Mouse (Mus musculus): Measurements from ENCODE around the gene Cela3a. TPM values are rescaled to one million over a fixed set of nuclear protein-coding genes. Genes with fewer than 3 reads are reported as not detected.
"Not testable (repeated sequence)": the region's sequence is repeated elsewhere in the genome, so short reads cannot be mapped to it uniquely, and the experiment has no call there.

Gene Cela3a
- polyA plus RNA-seq, 1 experiment from 2014 or later = not detected

DNA sequence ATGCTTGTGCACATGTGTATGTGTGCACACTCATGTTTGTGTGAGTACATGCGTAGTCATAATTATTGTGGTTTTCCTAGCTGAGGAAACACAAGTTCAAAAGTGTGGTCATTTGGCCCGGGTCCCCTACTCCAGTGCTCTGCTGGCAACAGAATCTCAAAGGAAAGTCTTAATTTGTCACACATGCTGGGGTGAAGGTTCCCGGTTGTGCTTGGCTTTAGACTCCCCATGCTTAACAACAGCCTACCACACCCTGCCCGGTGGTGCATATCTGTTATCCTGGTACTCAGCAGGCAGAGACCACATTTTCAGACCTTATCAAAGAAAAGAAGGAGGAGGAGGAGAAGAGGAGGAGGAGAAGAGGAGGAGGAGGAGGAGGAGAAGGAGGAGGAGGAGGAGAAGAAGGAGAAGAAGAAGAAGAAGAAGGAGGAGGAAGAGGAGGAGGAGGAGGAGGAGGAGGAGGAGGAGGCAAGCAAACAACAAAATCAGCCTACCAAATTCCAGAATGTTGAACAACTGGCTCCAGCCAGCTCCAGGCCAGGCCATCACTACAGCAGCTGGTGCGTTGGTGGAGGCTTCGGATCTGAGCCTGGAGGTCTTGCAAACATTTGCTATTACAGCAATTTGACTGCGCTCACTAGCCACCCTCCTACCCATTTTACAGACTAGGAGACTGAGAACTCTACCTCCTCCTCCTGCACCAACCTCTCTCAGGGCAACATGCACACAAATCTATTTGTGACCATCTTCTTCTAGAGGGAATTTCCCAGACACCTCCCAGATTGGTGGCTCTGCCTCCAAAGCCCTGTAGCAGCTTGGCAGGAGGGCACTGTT lies 38.0 kb upstream of the Cela3a start:
- Histone ChIP-seq H3K4me3 (no peak overlapping the region), H3K27ac (replicated peaks) (no peak overlapping the region), H3K9me3 (no peaks in the 10 kb centered on the region), H3K9ac (no peak overlapping the region), H3K4me2 (0 out of 2 replicates have a peak overlapping the region, but pooled peaks have one; percentile 4), H3K36me3 (no peaks in the 10 kb centered on the region), H3K4me1 (replicated peaks) (peaks cover 16% of the 10 kb centered on the region), H3K27me3 (no peaks in the 10 kb centered on the region)
- no peak for ATAC-seq (ENCODE audit: low FRiP score, low read depth)
- 66% methylated on average over 7 of the region's 7 CpGs for WGBS

DNA sequence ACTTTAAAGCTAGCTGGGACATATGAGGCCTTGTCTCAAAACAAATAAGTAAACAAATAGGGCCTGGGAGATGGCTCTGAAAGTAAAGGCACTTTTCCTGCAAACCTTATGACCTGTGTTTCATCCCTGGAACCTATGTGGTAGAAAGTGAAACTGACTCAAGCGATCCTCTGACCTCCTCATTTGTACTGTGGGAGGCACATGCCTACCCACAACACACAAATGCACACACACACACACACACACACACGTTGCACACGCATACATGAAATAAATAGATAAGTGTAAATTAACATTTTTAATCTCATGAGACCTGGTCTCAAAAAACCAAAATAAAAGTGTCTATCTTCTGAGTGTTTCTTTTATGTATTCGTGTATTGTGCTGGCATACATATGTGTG lies 36.3 kb upstream of the Cela3a start:
- 87% methylated on average over 4 of the region's 4 CpGs for WGBS
- H3K9me3 ChIP-seq = no peaks in the 10 kb centered on the region
- no peak overlapping the region for H3K4me3 ChIP-seq

GRCm38 (mm10) chr4:137443625-137444024 lies 34.0 kb upstream of the Cela3a start:
- Histone ChIP-seq H3K36me3 (no peaks in the 10 kb centered on the region), H3K27ac (replicated peaks) (no peak overlapping the region), H3K4me3 (0 out of 2 replicates have a peak overlapping the region, but pooled peaks have one; percentile 16), H3K4me2 (peak overlapping the region; percentile 40), H3K9ac (no peak overlapping the region), H3K9me3 (no peaks in the 10 kb centered on the region), H3K27me3 (no peaks in the 10 kb centered on the region), H3K4me1 (replicated peaks) (peaks cover 13% of the 10 kb centered on the region)
- 29% methylated on average over 5 of the region's 5 CpGs for WGBS
- ATAC-seq (ENCODE audit: low FRiP score, low read depth) = no peak

More for the DNA sequence above, 36.3 kb upstream of the Cela3a start:
- H3K36me3 ChIP-seq = no peaks in the 10 kb centered on the region
- H3K4me2 ChIP-seq = no peak overlapping the region
- no peak overlapping the region for H3K9ac ChIP-seq
- peaks cover 16% of the 10 kb centered on the region for H3K4me1 ChIP-seq (replicated peaks)
- ATAC-seq (ENCODE audit: low FRiP score, low read depth) = no peak
- no peak overlapping the region for H3K27ac ChIP-seq (replicated peaks)
- H3K27me3 ChIP-seq = no peaks in the 10 kb centered on the region

DNA sequence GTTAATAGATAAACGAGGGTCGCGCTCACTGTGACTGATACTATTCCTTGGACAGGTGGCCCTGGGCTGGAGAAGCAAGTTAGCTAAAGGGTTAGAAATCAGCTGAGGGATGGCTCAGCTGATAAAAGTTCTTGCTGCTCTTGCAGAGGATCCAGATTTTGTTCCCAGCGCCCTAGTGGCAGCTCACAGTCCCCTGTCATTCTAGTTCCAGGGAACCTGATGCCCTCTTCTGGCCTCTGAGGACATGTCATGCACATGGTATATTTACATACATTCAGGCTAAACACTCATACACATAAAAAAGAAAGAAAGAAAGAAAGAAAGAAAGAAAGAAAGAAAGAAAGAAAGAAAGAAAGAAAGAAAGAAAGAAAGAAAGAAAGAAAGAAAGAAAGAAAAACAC lies 31.7 kb upstream of the Cela3a start:
- H3K27ac ChIP-seq (replicated peaks) = no peak overlapping the region
- H3K9me3 ChIP-seq = no peaks in the 10 kb centered on the region
- peaks cover 3% of the 10 kb centered on the region; the same call in 1 of the 2 replicates for H3K4me1 ChIP-seq (replicated peaks)
- WGBS = 84% methylated on average over 4 of the region's 4 CpGs
- H3K4me3 ChIP-seq = no peak overlapping the region
- no peaks in the 10 kb centered on the region for H3K27me3 ChIP-seq
- H3K4me2 ChIP-seq = no peak overlapping the region
- ATAC-seq (ENCODE audit: low FRiP score, low read depth) = no peak
- no peak overlapping the region for H3K9ac ChIP-seq
- no peaks in the 10 kb centered on the region for H3K36me3 ChIP-seq

GRCm38 (mm10) chr4:137438842-137439241 lies 29.3 kb upstream of the Cela3a start:
- no peak overlapping the region for H3K4me2 ChIP-seq
- H3K27ac ChIP-seq (replicated peaks) = no peak overlapping the region
- WGBS = 94% methylated on average over 8 of the region's 8 CpGs

DNA sequence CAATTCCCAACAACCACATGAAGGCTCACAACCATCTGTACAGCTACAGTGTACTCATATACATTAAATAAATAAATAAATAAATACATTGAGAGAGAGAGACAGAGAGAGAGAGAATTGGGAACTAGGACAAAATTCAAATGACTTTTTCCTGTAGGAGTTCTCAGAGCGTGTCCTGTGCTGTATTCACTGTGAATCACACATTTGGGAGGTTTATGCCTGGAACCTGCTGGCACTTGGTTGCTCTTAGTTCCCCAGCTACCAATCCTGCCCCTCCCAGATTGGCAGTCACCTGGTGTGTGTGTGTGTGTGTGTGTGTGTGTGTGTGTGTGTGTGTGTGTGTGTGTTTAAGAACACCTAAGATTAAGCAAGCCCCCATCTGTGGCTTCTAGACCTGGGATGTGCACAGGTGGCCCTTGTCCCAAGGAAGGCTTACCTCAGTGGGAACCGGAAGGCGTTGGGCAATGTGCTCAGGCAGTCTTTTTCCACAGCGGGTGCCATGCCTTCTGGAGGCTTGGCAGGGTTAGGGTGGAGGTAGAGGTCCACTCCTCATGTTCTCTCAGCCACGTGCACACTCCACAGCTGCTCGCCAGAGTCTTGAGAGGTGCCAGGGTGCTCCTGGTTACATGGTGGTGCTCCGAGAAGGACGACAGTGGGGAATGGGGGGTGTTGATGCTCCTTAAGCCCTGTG lies 27.5 kb upstream of the Cela3a start:
- Histone ChIP-seq H3K27me3 (no peaks in the 10 kb centered on the region), H3K4me3 (no peak overlapping the region), H3K4me2 (no peak overlapping the region), H3K36me3 (no peaks in the 10 kb centered on the region), H3K9ac (no peak overlapping the region), H3K27ac (replicated peaks) (no peak overlapping the region), H3K4me1 (replicated peaks) (no peaks in the 10 kb centered on the region), H3K9me3 (no peaks in the 10 kb centered on the region)
- no peak for ATAC-seq (ENCODE audit: low FRiP score, low read depth)
- WGBS = 91% methylated on average over 8 of the region's 8 CpGs

More at GRCm38 (mm10) chr4:137438842-137439241, 29.3 kb upstream of the Cela3a start:
- Histone ChIP-seq H3K36me3 (no peaks in the 10 kb centered on the region), H3K9ac (no peak overlapping the region), H3K4me1 (replicated peaks) (peaks cover 2% of the 10 kb centered on the region; the same call in 1 of the 2 replicates), H3K27me3 (no peaks in the 10 kb centered on the region), H3K9me3 (no peaks in the 10 kb centered on the region), H3K4me3 (no peak overlapping the region)
- ATAC-seq (ENCODE audit: low FRiP score, low read depth) = no peak

DNA sequence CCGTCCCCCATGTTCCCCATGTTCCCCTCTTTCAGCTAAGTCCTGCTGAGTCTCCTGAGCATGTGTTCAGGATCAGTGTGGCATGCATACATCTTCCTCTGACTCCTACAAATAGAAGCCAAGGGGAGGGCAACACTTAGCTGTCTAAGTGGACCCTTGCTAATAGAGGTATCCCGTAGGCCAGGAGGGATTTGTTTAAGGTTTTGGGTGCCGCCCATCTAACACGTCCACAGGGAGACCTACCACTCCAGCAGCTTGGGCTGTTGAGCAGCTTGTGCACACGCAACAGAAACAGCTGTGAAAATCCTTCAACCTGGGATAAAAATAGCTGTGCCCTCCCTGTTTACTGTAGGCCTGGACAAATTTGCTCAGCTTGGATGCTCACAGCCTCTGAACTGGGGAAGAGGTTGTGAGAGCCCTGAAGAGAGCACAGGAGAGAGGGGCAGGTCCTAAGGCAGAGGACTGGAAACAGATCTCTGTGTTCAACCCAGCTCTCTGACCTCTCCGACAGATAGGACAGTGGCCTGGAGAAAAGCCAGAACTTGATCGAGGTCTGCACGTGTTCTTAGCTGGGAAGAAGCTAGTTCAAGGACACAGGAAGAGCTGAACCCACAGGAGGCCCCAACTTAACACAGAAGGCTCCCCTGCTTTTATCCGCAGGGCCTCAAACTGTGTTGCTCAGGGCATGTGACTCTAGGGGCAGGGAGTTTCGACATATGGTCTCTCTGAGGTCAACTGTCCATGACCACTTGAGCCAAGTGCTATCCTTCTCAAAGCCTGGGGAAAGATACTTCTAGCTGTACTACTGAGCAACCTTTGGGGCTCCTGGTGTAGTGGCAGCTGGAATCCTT lies 23.3 kb upstream of the Cela3a start:
- not testable (repeated sequence) for H3K27me3 ChIP-seq; H3K9me3 ChIP-seq; H3K4me1 ChIP-seq (replicated peaks); H3K36me3 ChIP-seq; H3K9ac ChIP-seq; H3K4me3 ChIP-seq; H3K27ac ChIP-seq (replicated peaks); H3K4me2 ChIP-seq; ATAC-seq (ENCODE audit: low FRiP score, low read depth)
- 78% methylated on average over 10 of the region's 10 CpGs for WGBS

DNA sequence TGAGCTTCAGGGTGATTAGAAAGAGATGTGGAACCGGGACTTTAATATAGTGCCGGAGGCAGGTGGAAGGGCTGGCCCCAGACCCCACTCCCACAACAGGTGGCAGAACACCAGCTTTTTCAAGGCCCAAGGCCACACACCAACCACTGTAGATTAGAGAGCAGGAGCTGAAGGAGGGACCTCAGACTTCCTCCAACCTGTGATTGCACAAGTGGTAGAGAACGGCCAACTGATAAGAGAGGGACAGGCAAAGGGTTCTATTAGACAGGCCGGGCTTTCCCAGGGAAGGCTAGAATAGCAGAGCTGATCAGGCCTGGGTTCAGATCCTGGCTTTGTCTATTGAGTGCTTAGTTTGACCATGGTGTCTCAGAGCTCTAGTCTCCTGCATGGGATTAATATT lies 20.9 kb upstream of the Cela3a start, which contains the start of gene Cela3b:
Gene Cela3b, minus strand, starts transcription at position 39 of the 400 bp plus-strand sequence.
- 94% methylated on average over 4 of the region's 4 CpGs for WGBS
- no peaks in the 10 kb centered on the region for H3K9me3 ChIP-seq
- no peak within 1 kb of the TSS for H3K4me2 ChIP-seq
- ATAC-seq (ENCODE audit: low FRiP score, low read depth) = no peak
- no peak within 1 kb of the TSS for H3K27ac ChIP-seq (replicated peaks)
- no peak within 1 kb of the TSS for H3K4me3 ChIP-seq
- H3K27me3 ChIP-seq = no peaks in the 10 kb centered on the region
- no peaks in the 10 kb centered on the region for H3K36me3 ChIP-seq
- no peaks in the 10 kb centered on the region for H3K4me1 ChIP-seq (replicated peaks)
- H3K9ac ChIP-seq = no peak within 1 kb of the TSS

- ATAC-seq (ENCODE audit: low FRiP score, low read depth) = no peak
Measured at GRCm38 (mm10) chr4:137417712-137418564, 8.3 kb upstream of the Cela3a start.

DNA sequence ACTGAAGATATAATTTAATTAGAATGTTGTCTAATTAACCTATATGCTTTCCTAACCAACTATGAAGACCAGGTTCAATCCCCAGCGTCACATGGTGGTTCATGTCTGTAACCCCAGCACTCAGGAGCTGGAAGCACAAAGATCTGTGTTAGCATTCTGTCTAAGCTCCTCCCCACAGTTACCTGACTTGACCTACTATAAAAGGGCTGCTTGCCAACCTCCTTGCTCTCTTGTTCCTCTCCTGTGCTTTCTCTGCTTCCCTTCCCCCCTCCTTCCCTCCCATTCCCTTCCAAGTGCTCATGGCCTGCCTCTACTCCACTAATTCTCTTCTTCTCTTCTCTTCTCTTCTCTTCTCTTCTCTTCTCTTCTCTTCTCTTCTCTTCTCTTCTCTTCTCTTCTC lies 5.3 kb upstream of the Cela3a start:
- H3K4me1 ChIP-seq (replicated peaks) = no peaks in the 10 kb centered on the region
- no peaks in the 10 kb centered on the region for H3K9me3 ChIP-seq
- no peak overlapping the region for H3K27ac ChIP-seq (replicated peaks)
- ATAC-seq (ENCODE audit: low FRiP score, low read depth) = no peak
- no peaks in the 10 kb centered on the region for H3K27me3 ChIP-seq
- no peak overlapping the region for H3K4me2 ChIP-seq
- H3K9ac ChIP-seq = no peak overlapping the region
- WGBS = 77% methylated on average over 1 of the region's 1 CpGs
- no peak overlapping the region for H3K4me3 ChIP-seq
- no peaks in the 10 kb centered on the region for H3K36me3 ChIP-seq

More at GRCm38 (mm10) chr4:137417712-137418564, 8.3 kb upstream of the Cela3a start:
- Histone ChIP-seq H3K4me2 (no peak overlapping the region), H3K27me3 (no peaks in the 10 kb centered on the region), H3K36me3 (no peaks in the 10 kb centered on the region), H3K27ac (replicated peaks) (no peak overlapping the region), H3K9ac (no peak overlapping the region), H3K4me1 (replicated peaks) (no peaks in the 10 kb centered on the region), H3K9me3 (no peaks in the 10 kb centered on the region), H3K4me3 (no peak overlapping the region)
- WGBS = 80% methylated on average over 11 of the region's 11 CpGs

- not testable (repeated sequence) for H3K27ac ChIP-seq (replicated peaks); ATAC-seq (ENCODE audit: low FRiP score, low read depth); H3K9me3 ChIP-seq; H3K36me3 ChIP-seq; H3K27me3 ChIP-seq; H3K4me2 ChIP-seq; H3K4me3 ChIP-seq; H3K4me1 ChIP-seq (replicated peaks); H3K9ac ChIP-seq
- WGBS = 92% methylated on average over 7 of the region's 7 CpGs
Measured at GRCm38 (mm10) chr4:137412185-137412709, 2.7 kb upstream of the Cela3a start.

Measured in hindbrain, embryonic 15.5 days (tissue).